Mouse (Mus musculus) midbrain, postnatal 0 days (tissue): Measurements from ENCODE around the gene 4930595D18Rik. TPM values are rescaled to one million over a fixed set of nuclear protein-coding genes. Genes with fewer than 3 reads are reported as not detected.

Source experiments
- ATAC-seq: fragments of 200-750 bp; cut with Nextera tagmentation; 2 replicates; pipeline ENCODE4 v1.8.0; 2017; ENCODE audit warnings: moderate number of reproducible peaks, mild to moderate bottlenecking, moderate TSS enrichment, moderate library complexity; ENCODE audit not compliant: low FRiP score
- DNase-seq: peaks from one replicate; pipeline ENCODE4 v3.0.0-alpha.2; 2015; ENCODE audit warnings: low spot score
- H3K27ac ChIP-seq: fragments of 300-500 bp; sonication (generic); 2 replicates; pipeline ENCODE4 v1.5.1; 2014; ENCODE audit warnings: low read depth, mild to moderate bottlenecking, low read length, mixed read lengths
- H3K27me3 ChIP-seq: fragments of 300-500 bp; sonication (generic); 2 replicates; pipeline ENCODE4 v1.6.1; 2014; ENCODE audit warnings: low read length, control low read depth, mixed read lengths; ENCODE audit not compliant: insufficient read depth
- H3K36me3 ChIP-seq: fragments of 300-500 bp; sonication (generic); 2 replicates; pipeline ENCODE4 v1.6.1; 2014; ENCODE audit warnings: low read length, control low read depth, mixed read lengths; ENCODE audit not compliant: insufficient read depth
- H3K4me1 ChIP-seq: fragments of 300-500 bp; sonication (generic); 2 replicates; pipeline ENCODE4 v1.6.1; 2014; ENCODE audit warnings: mild to moderate bottlenecking, control low read depth, antibody characterized with exemption, low read length, mixed read lengths; ENCODE audit not compliant: insufficient read depth
- H3K4me2 ChIP-seq: fragments of 300-500 bp; sonication (generic); 2 replicates; pipeline ENCODE4 v1.6.1; 2014; ENCODE audit warnings: low read depth, mild to moderate bottlenecking, low read length, mixed read lengths; ENCODE audit not compliant: poor library complexity, severe bottlenecking
- H3K4me3 ChIP-seq: fragments of 300-500 bp; sonication (generic); 2 replicates; pipeline ENCODE4 v1.5.1; 2014; ENCODE audit warnings: low read depth, mild to moderate bottlenecking, low read length, moderate library complexity
- H3K9ac ChIP-seq: fragments of 300-500 bp; sonication (generic); replicated peaks from 2 replicates; pipeline ENCODE4 v1.6.1; 2014; ENCODE audit warnings: mild to moderate bottlenecking, low read length, moderate library complexity, mixed read lengths; ENCODE audit not compliant: poor library complexity, severe bottlenecking
- H3K9me3 ChIP-seq: fragments of 300-500 bp; sonication (generic); 2 replicates; pipeline ENCODE4 v1.6.1; 2016; ENCODE audit warnings: low read length, control low read depth
- CTCF ChIP-seq: IDR thresholded peaks from 2 replicates; pipeline ENCODE4 v1.5.1; 2016; ENCODE audit warnings: antibody characterized with exemption, mild to moderate bottlenecking
- WGBS: fragments of 180-500 bp; shearing (Covaris S2); extraction: QIAGEN DNeasy Blood & Tissue Kit; methylation state at CpG from one replicate; pipeline ENCODE4 v1.1.7; 2014; 5-methylcytosine and 5-hydroxymethylcytosine counted together
- polyA plus RNA-seq: library from polyadenylated mRNA; unstranded; fragments of >200 nt; fragmentation: Nextera tagmentation; extraction: Ambion mirVana; gene quantifications from 2 replicates; pipeline ENCODE4 v1.2.1, GENCODE M21; 2015
- total RNA-seq: library from RNA; depleted of rRNA; stranded (reverse); fragments of >200 nt; gene quantifications from 2 replicates; pipeline ENCODE4 v1.2.3, GENCODE M21; 2014

The 4930595D18Rik gene
- total and polyA plus RNA-seq, 2 experiments from 2014 or later = 0.20 TPM; not detected in 1

DNA sequence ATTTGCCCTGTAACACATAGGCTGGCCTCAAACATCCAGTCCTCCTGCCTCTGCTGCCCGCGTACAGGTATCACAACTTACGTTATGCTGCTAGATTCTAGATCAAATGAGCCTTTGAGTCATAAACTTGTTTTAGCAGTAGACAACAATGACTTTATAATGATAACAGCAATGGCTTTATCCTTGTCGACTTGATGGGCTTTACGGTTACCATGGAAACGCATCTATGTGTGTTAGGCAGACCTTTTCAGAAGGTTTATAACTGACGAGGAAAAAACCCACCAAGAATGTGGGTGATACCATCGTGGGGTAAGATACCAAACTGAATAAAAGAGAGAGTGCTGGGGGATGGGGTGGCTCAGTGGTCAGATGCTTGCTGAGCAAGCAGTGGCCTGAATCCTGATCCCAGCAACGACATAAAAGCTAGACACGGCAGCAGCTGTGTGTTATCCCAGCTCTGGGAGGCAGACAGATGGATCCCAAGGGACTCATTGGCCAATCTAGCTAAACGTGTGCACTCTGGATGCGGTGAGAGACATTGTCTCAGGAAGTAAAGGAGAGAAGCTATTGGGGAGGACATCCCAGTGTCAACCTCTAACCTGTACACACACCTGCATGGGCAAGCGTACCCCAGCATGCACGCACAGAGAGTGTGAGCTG lies 59.6 kb downstream of the 4930595D18Rik start:
- ATAC-seq = no peak
- no peak overlapping the region for H3K9ac ChIP-seq
- no peaks in the 10 kb centered on the region for H3K27me3 ChIP-seq
- no peak overlapping the region for H3K4me2 ChIP-seq
- peaks cover 10% of the 10 kb centered on the region; the same call in 1 of the 2 replicates for H3K4me1 ChIP-seq
- no peaks in the 10 kb centered on the region; the same call in 1 of the 2 replicates for H3K36me3 ChIP-seq
- WGBS = 51% methylated on average over 14 of the region's 14 CpGs
- no peak for TF ChIP-seq CTCF
- DNase-seq = peak; percentile 62
- no peaks in the 10 kb centered on the region for H3K9me3 ChIP-seq
- H3K27ac ChIP-seq = 0 out of 2 replicates have a peak overlapping the region, but pooled peaks have one; percentile 18
- no peak overlapping the region for H3K4me3 ChIP-seq

- DNase-seq (no peak), ATAC-seq (no peak)
- Histone ChIP-seq H3K4me3 (no peak overlapping the region), H3K4me1 (peaks cover 10% of the 10 kb centered on the region; the same call in 1 of the 2 replicates), H3K9ac (no peak overlapping the region), H3K4me2 (no peak overlapping the region), H3K27ac (no peak overlapping the region), H3K27me3 (no peaks in the 10 kb centered on the region), H3K9me3 (no peaks in the 10 kb centered on the region), H3K36me3 (peaks cover 3% of the 10 kb centered on the region; the same call in 1 of the 2 replicates)
- TF ChIP-seq CTCF = peak; percentile 57
Observed at GRCm38 (mm10) chr12:111122332-111122852, 61.9 kb downstream of the 4930595D18Rik start.

GRCm38 (mm10) chr12:111120976-111121645 lies 63.2 kb downstream of the 4930595D18Rik start:
- ATAC-seq = no peak
- no peak overlapping the region for H3K4me2 ChIP-seq
- H3K27ac ChIP-seq = no peak overlapping the region
- H3K9ac ChIP-seq = no peak overlapping the region
- H3K4me1 ChIP-seq = peaks cover 10% of the 10 kb centered on the region; the same call in 1 of the 2 replicates
- no peaks in the 10 kb centered on the region for H3K9me3 ChIP-seq
- no peaks in the 10 kb centered on the region for H3K27me3 ChIP-seq
- H3K36me3 ChIP-seq = peaks cover 3% of the 10 kb centered on the region; the same call in 1 of the 2 replicates
- H3K4me3 ChIP-seq = no peak overlapping the region
- TF ChIP-seq CTCF = no peak
- DNase-seq = no peak
- WGBS = 91% methylated on average over 9 of the region's 9 CpGs

DNA sequence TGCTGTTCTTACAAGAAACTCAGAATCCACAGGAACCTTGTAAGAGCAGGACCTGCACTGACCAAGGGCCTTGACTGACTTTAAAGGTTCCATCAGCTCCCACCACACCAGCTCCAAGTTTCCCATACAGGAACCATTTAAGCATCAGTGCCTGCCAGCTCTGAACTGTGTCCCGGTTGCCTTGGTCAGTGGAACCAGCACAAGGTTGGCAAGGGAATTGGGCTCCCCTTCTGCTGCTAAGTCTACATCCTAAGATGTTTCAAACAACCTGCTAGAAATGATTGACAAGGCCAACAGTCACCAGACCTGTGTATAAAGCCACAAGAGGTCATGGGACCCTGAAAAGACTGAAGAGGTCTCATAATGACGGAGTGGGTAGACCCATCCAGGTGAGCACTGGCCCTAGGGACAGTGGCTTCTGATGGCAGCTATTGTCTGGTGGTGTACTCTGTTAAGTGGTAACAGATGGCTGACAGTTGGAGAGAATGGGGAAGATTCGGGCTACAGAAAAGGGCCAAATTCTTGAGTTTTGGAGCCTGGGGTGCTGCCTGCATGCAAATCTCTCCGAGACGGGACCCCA lies 64.7 kb downstream of the 4930595D18Rik start:
- H3K9me3 ChIP-seq = no peaks in the 10 kb centered on the region
- H3K4me1 ChIP-seq = peaks cover 4% of the 10 kb centered on the region; the same call in 1 of the 2 replicates
- TF ChIP-seq CTCF = no peak
- no peak overlapping the region for H3K4me3 ChIP-seq
- no peak overlapping the region for H3K4me2 ChIP-seq
- no peak overlapping the region for H3K27ac ChIP-seq
- WGBS = 94% methylated on average over 5 of the region's 5 CpGs
- ATAC-seq = no peak
- peaks cover 3% of the 10 kb centered on the region; the same call in 1 of the 2 replicates for H3K36me3 ChIP-seq
- no peak for DNase-seq
- H3K27me3 ChIP-seq = no peaks in the 10 kb centered on the region
- H3K9ac ChIP-seq = no peak overlapping the region

DNA sequence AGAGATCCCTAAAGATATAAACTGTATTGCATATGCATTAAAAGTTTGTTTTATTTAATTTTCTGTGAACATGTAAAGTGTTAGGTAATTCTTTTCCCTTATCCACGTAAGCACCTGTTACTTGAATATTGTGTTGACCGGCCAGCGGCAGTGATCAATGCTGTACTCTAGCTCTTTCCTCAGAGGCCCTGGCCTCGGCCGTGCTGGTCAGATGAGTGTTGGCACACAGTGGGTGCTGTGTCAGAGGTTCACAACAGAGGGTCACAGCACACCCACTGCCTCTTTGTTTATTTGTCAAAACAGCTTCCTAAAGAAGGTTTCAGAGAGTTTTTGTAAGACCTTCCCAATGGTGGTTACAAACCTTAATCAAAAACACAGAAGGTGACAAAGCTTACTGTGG lies 69.7 kb downstream of the 4930595D18Rik start:
- no peaks in the 10 kb centered on the region for H3K27me3 ChIP-seq
- TF ChIP-seq CTCF = no peak
- no peak for ATAC-seq
- 88% methylated on average over 5 of the region's 5 CpGs for WGBS
- no peak for DNase-seq
- no peaks in the 10 kb centered on the region for H3K9me3 ChIP-seq
- H3K27ac ChIP-seq = no peak overlapping the region
- H3K4me2 ChIP-seq = no peak overlapping the region
- H3K4me1 ChIP-seq = no peaks in the 10 kb centered on the region
- no peak overlapping the region for H3K4me3 ChIP-seq
- H3K9ac ChIP-seq = no peak overlapping the region
- H3K36me3 ChIP-seq = peaks cover 40% of the 10 kb centered on the region
